Mouse (Mus musculus): ENCODE measurements around the gene Cdk16. TPM values are rescaled to one million over a fixed set of nuclear protein-coding genes. Genes with fewer than 3 reads are reported as not detected.
"Not testable (repeated sequence)": the region's sequence is repeated elsewhere in the genome, so short reads cannot be mapped to it uniquely, and the experiment has no call there.

Gene Cdk16
- polyA plus RNA-seq, 1 experiment from 2014 or later: 183 TPM

DNA sequence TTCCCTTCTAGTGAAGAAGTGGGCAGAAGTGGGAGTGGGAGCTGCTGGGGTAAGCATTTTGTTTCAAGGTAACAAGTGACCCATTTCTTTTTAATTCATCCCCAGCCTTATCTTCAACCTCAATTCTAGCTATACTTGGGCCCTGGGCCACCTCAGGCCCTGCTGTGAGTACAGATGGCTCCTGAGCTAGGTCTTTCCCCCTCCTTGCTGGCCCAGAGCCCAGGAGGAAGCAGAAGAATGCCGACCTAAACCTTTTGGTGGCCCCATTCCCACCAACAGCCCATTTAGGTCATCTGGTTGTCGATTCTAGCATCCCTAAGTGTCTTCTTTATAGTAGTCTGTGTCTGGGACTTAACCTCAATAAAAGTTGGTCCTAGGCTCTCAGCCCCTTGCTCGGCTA, 3.8 kb downstream of the Cdk16 start:
- Histone ChIP-seq H3K4me1 (replicated peaks) (peaks cover 19% of the 10 kb centered on the region), H3K27ac (replicated peaks) (no peak overlapping the region), H3K9ac (no peak overlapping the region), H3K27me3 (no peaks in the 10 kb centered on the region), H3K36me3 (peaks cover 22% of the 10 kb centered on the region; the same call in 1 of the 2 replicates), H3K4me2 (no peak overlapping the region), H3K4me3 (no peak overlapping the region), H3K9me3 (no peaks in the 10 kb centered on the region)
- WGBS: 67% methylated on average over 3 of the region's 3 CpGs
- no peak for ATAC-seq (ENCODE audit: low FRiP score, low read depth)

DNA sequence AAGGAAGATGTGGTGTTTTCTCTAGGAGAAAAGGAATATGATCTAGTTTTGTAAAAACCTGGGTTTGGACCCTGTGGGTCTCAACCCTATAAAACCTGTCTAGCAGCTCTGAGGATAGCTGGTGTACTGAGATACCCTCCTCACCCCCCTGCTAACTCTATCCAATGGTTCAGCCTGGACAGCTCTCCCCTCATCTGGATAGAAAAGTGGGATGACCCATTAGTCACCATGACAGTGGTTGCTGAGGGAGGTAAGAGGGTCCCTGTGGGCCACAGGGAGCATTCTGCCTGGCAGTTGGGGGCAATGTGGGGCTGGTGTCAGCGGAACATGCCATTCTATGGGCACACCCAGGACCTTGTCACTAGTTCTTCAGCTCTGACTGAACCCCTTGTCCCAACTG, 4.9 kb downstream of the Cdk16 start:
- no peak overlapping the region for H3K9ac ChIP-seq
- no peak overlapping the region for H3K4me3 ChIP-seq
- H3K4me1 ChIP-seq (replicated peaks): peaks cover 13% of the 10 kb centered on the region
- H3K4me2 ChIP-seq: no peak overlapping the region
- H3K9me3 ChIP-seq: no peaks in the 10 kb centered on the region
- no peak overlapping the region for H3K27ac ChIP-seq (replicated peaks)
- no peaks in the 10 kb centered on the region for H3K27me3 ChIP-seq
- 87% methylated on average over 1 of the region's 1 CpGs for WGBS
- peaks cover 28% of the 10 kb centered on the region; the same call in 1 of the 2 replicates for H3K36me3 ChIP-seq
- no peak for ATAC-seq (ENCODE audit: low FRiP score, low read depth)

DNA sequence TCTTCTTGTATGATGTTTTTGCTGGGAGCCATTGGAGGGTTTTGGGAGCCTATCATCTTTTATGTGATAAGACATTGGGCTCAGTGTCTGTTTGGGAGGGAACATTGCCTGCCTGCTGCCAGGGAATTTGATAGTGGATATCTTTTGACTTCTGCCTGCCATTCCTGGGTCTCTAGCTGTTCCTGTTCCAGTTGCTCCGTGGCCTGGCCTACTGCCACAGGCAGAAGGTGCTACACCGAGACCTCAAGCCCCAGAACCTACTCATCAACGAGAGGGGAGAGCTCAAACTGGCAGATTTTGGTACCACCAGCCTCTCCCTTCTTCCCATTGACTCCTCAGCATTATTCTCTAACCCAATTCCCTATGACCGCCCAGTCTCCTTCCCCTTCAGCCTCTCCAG, 8.1 kb downstream of the Cdk16 start:
- Histone ChIP-seq H3K4me2 (no peak overlapping the region), H3K27me3 (no peaks in the 10 kb centered on the region), H3K27ac (replicated peaks) (no peak overlapping the region), H3K4me3 (no peak overlapping the region), H3K36me3 (peaks cover 28% of the 10 kb centered on the region; the same call in 1 of the 2 replicates), H3K9me3 (no peaks in the 10 kb centered on the region), H3K9ac (no peak overlapping the region), H3K4me1 (replicated peaks) (no peaks in the 10 kb centered on the region)
- ATAC-seq (ENCODE audit: low FRiP score, low read depth): no peak
- WGBS: 87% methylated on average over 4 of the region's 4 CpGs

DNA sequence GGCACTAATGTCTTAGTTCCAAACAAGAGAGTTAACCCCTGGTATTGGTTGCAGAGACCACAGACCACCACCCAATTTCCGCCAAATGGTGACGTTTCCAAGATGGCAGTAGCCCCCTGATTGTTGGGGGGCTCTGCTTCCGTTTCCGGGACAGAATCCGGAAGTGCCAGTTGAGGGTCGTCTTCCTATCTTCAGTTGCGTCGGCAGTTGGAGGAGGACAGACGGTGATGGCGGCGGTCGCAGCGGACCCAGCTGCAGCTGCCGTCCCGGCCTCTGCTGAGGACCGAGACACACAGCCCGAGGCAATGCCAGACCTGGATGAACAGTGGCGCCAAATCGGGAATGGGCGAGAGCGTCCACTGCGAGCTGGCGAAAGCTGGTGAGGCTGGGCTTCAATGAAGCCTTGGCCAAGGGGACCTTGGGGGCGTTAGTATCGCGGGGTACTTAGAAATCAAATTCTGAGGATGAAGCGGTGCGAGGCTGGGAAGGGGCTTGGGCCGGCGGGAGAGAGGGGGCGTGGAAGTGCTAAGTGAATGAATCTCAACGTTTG, 16.1 kb downstream of the Cdk16 start, which contains the start of gene Usp11:
Gene Usp11 (plus strand): TSS at position 166 of the 550 bp plus-strand sequence.
- 28% methylated on average over 32 of the region's 32 CpGs for WGBS
- peak; percentile 77 for ATAC-seq (ENCODE audit: low FRiP score, low read depth)
- Histone ChIP-seq H3K27me3 (no peaks in the 10 kb centered on the region), H3K9ac (peak within 1 kb of the TSS; percentile 65), H3K27ac (replicated peaks) (peak within 1 kb of the TSS; percentile 90), H3K4me2 (peak within 1 kb of the TSS; percentile 47), H3K4me3 (peak within 1 kb of the TSS; percentile 62), H3K36me3 (no peaks in the 10 kb centered on the region), H3K4me1 (replicated peaks) (no peaks in the 10 kb centered on the region), H3K9me3 (no peaks in the 10 kb centered on the region)

DNA sequence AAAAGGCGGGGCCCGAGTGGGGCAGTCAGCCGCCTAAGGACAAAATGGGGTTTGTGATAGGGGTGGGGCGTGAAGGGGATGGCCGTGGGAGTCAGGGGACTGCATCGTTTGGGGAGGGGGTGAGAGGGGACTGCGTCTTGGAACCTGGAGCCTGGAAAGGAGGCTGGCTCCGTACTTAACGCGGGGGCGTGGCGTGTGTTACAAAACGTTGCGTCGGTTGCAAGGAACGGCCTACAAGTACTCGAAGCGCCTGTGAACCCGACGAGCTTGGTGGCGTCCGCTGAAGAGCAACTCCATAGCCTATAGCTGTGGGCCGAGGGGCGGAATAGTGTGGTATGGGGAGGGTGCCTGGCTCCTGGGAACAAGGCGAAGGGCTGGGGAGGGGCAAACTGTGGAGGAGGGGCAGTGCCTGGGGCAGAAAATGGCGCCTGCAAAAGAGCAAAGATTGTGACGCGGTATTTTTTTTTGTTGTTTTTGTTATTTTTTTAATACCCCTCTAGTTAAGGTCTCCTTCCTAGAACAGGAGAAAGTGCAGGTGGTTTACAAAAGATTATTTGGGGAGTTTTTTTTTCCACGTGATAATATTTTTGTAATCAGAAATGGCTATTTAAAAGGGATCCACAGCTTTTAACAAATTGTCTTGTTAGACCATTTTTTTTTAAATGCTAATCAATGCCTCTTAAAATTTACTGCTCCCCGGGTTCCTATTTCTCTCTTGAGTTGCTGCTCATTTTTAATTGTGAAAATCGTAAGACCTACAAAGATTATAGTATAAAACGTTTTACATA, 16.7 kb downstream of the Cdk16 start:
- peak overlapping the region; percentile 62 for H3K4me3 ChIP-seq
- H3K4me1 ChIP-seq (replicated peaks): no peaks in the 10 kb centered on the region
- H3K36me3 ChIP-seq: no peaks in the 10 kb centered on the region
- H3K9ac ChIP-seq: peak overlapping the region; percentile 65
- no peaks in the 10 kb centered on the region for H3K9me3 ChIP-seq
- 17% methylated on average over 31 of the region's 32 CpGs for WGBS
- H3K27ac ChIP-seq (replicated peaks): peak overlapping the region; percentile 90
- no peaks in the 10 kb centered on the region for H3K27me3 ChIP-seq
- peak overlapping the region; percentile 47 for H3K4me2 ChIP-seq
- peak; percentile 93 for ATAC-seq (ENCODE audit: low FRiP score, low read depth)

DNA sequence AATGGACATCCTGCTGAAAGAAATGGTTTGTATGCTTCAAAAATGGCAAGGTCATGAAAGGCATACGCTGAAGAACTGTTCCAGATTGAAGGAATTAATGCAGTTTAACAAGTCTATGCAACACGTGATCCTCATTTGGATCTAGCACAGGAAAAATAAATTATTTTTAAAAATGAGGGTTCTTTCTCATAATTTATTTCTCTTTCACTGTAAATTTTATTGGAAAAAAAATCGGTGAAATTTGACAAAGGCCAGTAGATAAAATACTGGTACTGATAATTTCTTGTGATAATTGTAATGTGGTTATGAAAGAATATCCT, 17.3 kb downstream of the Cdk16 start:
- H3K36me3 ChIP-seq: no peaks in the 10 kb centered on the region
- H3K4me1 ChIP-seq (replicated peaks): no peaks in the 10 kb centered on the region
- peak overlapping the region; percentile 62 for H3K4me3 ChIP-seq
- H3K27ac ChIP-seq (replicated peaks): no peak overlapping the region
- no peaks in the 10 kb centered on the region for H3K27me3 ChIP-seq
- 0 out of 2 replicates have a peak overlapping the region, but pooled peaks have one; percentile 65 for H3K9ac ChIP-seq
- H3K4me2 ChIP-seq: peak overlapping the region; percentile 47
- 24% methylated on average over 3 of the region's 3 CpGs for WGBS
- no peaks in the 10 kb centered on the region for H3K9me3 ChIP-seq
- no peak for ATAC-seq (ENCODE audit: low FRiP score, low read depth)

DNA sequence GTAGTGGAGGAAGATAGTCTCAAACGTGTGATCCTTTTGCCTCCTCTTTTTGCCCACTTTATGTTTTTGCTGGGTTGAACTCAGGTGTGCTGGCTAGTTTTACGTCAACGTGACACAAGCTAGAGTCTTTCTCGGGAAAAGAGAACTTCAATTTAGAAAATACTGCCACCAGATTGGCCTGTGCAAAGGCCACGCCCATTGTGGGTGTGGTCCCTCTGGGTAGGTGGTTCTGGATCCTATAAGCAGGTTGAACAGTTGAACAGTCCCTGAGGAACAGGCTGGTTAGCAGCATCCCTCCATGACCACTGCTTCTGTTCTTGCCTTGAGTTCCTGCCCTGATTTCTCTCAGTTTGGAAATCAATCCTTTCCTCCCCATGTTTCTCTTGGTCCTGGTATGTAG, 40.9 kb downstream of the Cdk16 start:
- no peak overlapping the region for H3K4me3 ChIP-seq
- no peak overlapping the region for H3K9ac ChIP-seq
- no peaks in the 10 kb centered on the region for H3K27me3 ChIP-seq
- 75% methylated on average over 5 of the region's 5 CpGs for WGBS
- no peaks in the 10 kb centered on the region for H3K4me1 ChIP-seq (replicated peaks)
- no peaks in the 10 kb centered on the region for H3K36me3 ChIP-seq
- H3K27ac ChIP-seq (replicated peaks): no peak overlapping the region
- ATAC-seq (ENCODE audit: low FRiP score, low read depth): no peak
- no peak overlapping the region for H3K4me2 ChIP-seq
- H3K9me3 ChIP-seq: no peaks in the 10 kb centered on the region

DNA sequence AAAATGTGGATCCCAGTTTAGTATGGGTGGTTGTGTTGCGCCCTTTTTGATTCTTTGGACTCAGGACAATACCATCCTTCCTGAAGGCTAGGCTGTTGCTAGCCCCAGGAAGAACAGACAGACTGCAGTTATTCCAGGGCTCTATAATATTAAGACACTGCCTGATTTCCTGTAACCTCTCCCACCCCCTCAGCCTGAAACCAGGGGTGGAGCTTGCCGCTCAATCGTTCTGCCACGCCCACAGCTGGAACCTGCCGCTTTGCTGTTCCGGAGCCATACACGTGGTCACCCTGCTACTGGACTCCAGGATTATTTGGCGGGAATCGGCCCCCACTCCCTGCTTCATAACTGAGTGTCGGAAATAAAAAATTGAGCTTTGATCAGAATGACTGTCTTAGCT, 42.3 kb downstream of the Cdk16 start:
- not testable (repeated sequence) for H3K9me3 ChIP-seq; H3K4me3 ChIP-seq; H3K27ac ChIP-seq (replicated peaks); ATAC-seq (ENCODE audit: low FRiP score, low read depth); H3K9ac ChIP-seq; H3K27me3 ChIP-seq; H3K4me1 ChIP-seq (replicated peaks); H3K36me3 ChIP-seq; H3K4me2 ChIP-seq
- 46% methylated on average over 10 of the region's 10 CpGs for WGBS

DNA sequence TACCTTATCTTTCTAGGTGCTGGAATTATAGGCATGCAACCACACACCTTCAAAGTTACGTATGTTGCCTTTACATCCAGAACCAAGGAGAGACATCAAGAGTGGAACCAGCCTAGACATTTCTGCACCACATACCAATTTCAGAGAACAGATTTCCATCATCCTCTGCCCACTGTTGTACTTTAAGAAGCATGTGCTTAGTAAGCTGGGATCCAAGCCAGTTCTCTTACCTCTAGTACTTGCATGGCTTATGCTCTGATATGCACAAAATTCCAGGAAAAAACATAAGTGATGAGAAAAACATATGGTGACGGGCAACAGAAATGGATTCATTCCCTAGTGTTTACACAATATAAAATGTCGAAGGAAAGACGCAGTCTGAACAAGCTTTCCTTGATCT, 48.7 kb downstream of the Cdk16 start:
- ATAC-seq (ENCODE audit: low FRiP score, low read depth): no peak
- no peak overlapping the region for H3K4me2 ChIP-seq
- WGBS: 87% methylated on average over 4 of the region's 4 CpGs

DNA sequence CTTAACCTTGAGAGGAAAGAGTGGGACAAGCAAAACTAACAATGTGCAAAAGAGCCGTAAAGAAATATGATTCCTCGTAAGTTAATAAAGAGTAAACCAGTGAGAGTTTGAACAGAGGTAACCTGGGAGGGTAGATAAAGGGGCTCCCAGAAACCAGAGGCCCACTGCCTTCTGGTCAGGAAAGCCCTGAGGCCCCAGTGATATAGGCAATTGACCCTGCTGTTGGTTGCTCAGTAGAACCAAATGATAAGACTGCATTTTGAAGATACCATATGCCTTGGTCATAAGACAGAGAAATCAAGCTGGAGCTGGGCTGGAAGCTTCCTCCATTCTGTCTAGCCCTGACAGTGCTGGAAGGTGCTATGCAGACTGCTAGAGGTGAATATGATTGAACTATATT, 61.1 kb downstream of the Cdk16 start:
- H3K36me3 ChIP-seq: no peaks in the 10 kb centered on the region
- H3K27me3 ChIP-seq: no peaks in the 10 kb centered on the region
- 96% methylated on average over 2 of the region's 2 CpGs for WGBS
- ATAC-seq (ENCODE audit: low FRiP score, low read depth): no peak
- no peak overlapping the region for H3K4me2 ChIP-seq
- no peak overlapping the region for H3K4me3 ChIP-seq
- H3K9ac ChIP-seq: no peak overlapping the region
- H3K27ac ChIP-seq (replicated peaks): no peak overlapping the region
- H3K4me1 ChIP-seq (replicated peaks): no peaks in the 10 kb centered on the region
- no peaks in the 10 kb centered on the region for H3K9me3 ChIP-seq

More for the DNA sequence above, 48.7 kb downstream of the Cdk16 start:
- Histone ChIP-seq H3K36me3 (no peaks in the 10 kb centered on the region), H3K4me1 (replicated peaks) (no peaks in the 10 kb centered on the region), H3K9me3 (no peaks in the 10 kb centered on the region), H3K9ac (no peak overlapping the region), H3K27ac (replicated peaks) (no peak overlapping the region), H3K27me3 (no peaks in the 10 kb centered on the region), H3K4me3 (no peak overlapping the region)
